Mouse (Mus musculus): Measurements from ENCODE around the gene Col1a1.

DNA sequence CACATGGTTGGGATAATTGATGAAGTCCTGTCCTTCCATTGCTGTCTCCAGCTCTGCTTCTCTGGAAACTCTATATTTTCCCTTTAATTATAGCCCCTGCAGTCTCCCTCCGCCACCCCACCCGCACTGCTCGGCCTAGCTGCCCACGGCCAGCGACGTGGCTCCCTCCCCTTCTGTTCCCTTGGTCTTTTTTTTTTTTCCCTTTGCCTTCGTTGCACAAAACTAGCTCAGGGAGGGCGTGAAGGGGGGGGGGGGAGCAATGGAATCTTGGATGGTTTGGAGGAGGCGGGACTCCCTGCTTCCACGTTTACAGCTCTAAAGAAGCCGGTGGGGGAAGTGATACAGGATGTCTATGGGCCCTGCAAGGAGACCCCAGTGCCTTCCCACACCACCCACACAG, 1.5 kb upstream of the Col1a1 start:
- no peak for TF ChIP-seq CTCF (IDR thresholded peaks at IDR 0.05; ENCODE audit: low read depth)
- no peak for TF ChIP-seq EP300 (optimal IDR thresholded peaks at IDR 0.05)

Data from stomach, postnatal 0 days (tissue).